Mouse (Mus musculus) c-Kit-positive CD71-positive TER-119-positive erythroid progenitor cells, embryonic 14.5 days (primary cell): ENCODE data around the gene Acox2.
"Not testable (repeated sequence)": the region's sequence is repeated elsewhere in the genome, so short reads cannot be mapped to it uniquely, and the experiment has no call there.

ENCODE experiments used
- DNase-seq: peaks from one replicate; pipeline ENCODE4 v3.0.0-alpha.2; 2013; ENCODE audit warnings: low spot score

Gene Acox2

GRCm38 (mm10) chr14:8259166-8259565 is at the start of gene Acox2:
Gene Acox2 (minus strand): TSS chr14:8259353.
- DNase-seq: no peak

GRCm38 (mm10) chr14:8308650-8309049 is 49.5 kb upstream of the Acox2 start:
- DNase-seq: no peak

DNA sequence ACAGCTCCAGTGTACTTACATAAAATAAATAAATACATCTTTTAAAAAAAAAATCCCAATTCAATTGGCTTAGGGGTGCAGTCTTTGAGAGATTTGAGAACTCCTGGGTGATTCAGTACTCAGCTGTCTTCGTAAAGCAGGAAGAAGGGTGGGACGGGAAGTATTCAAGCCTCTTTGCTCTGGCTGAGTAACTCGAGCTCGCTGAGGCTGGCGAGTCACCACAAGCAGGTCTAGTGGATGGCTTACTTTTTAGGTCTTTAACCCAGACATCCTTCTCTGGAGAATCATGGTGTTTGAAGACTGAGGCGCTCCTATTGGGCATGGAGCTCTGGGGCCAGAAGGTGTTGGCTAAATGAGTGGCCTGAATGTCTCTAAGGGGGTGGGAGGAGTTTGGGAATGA is 47.7 kb upstream of the Acox2 start:
- no peak for DNase-seq

DNA sequence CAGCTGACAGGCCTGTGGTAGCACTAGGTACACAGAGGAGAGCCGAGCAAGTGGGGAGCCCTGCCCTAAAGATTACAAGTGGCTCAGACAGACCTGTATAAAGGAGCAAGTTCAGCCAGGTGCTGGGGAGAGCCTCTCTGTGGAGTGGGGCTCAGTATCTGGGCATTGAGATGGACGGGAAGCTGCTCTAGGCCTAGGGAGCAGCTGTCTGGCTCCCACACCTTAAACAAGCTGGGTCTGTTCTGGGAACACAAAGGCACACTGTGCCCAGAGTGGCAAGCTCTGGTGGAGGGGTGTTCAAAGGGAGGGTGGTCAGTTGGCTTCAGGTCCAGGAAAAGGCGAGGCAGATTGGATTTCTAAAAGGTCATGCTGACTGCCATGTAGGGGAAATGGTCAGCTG is 45.9 kb upstream of the Acox2 start:
- no peak for DNase-seq

- DNase-seq: no peak
Measured at GRCm38 (mm10) chr14:8304082-8304481, 44.9 kb upstream of the Acox2 start.

DNA sequence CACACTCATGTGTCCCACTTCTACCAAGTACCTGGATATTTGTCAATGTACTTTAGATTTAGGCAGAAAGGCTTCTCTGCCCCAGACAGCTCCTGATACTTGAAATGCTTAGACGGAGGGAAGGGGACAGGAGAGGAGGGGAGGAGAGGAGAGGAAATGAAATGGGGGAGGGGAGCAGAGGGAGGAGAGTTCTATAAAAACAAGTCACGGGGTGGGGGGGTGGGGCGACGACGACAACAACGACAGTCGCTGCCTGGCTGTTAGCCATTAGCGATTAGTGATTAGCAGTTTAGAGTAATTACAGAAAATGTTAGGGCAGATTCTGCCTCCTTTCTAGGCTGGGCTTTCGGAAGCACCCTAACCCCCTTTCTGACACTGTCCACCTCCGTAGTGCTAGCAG is 43.5 kb upstream of the Acox2 start:
- DNase-seq: no peak

DNA sequence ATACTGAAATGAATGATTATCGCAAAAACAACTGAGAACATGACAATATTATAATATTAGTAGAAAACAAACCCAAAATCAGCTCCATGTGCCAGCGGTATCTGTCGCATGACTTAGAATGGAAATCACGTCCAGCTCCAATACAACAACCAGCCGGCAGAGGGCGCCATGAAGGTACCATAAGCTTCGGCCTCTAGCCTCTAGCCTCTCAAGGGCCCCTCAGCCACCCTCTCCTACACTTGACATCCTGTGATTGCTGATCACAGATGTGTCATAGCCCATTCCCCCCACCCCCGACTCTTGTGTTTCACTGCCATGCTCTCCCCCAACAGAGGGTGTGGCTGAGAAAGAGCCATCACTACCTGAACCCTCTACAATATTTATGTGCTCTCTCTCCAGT is 41.1 kb upstream of the Acox2 start:
- DNase-seq: peak; percentile 42

- no peak for DNase-seq
Measured at GRCm38 (mm10) chr14:8297889-8298293, 38.7 kb upstream of the Acox2 start.

DNA sequence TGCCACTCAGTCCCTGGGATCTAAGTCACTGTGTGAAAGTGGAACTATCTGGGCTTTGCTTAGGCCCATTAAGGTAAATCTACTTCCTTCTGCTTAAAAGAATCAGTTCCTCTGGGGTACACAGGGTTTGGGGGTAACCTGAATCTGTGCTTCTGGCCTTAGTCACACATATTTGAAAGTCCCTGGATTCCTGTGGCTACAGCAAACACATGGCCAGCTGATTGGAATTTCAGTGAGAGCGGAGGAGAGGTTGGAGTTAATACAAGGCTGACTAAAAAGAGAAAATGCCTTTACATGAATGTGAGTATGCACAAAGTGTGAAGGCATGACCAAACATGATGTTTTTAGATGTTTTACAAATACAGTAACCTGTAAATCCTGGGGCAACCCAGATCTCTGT is 35.1 kb upstream of the Acox2 start:
- DNase-seq: no peak

DNA sequence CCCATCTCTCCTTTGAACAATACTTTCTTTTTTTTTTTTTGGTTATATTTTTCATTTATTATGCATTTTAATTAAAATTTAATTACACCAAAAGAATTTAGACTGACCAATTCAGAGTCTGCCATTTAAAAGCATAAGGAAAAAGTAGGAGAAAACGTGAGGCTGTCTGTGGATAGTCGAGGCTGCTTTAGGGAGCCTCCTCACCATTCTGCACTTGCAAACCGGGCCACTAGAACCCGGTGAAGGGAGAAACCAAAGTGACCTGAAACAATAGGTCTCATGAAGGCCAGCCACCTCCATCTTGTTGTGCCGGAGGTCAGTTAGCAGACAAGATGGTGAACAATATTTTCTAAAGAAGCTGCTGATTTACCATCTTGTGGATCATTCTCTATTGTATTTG is 27.4 kb upstream of the Acox2 start:
- DNase-seq: peak; percentile 42

DNA sequence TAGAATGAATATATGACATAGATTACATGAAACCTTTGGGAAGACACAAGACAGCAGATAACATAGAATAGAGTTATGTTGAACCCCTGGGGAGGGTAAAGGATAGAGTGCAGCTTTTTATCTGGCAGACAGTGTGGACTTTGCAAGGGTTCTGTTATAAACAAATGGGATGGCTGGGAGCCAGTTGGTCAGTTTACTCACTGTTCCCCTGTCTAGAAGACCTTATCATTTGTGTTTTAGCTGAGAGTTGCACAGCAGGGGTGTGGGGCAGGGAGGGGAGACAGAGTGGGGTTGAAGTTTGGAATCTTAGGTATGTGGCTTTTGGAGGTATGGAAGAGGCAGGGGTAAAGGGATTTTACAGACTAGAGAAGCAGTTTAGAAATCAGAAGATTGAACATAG is 24.6 kb upstream of the Acox2 start:
- DNase-seq: no peak

DNA sequence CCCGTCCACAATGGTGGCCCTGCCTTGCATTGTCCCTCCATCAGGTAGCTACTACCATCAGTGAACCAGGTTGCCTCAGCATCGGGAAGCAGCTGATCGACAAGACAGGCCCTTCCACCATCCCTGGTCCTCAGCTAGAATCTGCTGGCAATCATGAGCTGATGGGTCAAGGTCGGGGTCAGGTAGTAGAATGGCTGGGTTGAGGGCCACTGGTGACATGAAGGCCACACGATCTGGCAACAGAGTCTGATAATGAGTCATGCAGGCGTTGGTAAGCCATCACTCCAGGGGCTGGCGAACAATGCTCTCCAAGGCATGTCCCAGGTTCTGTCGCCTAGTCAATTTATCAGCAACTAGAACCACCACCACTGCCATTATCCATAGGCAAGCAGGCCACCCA is 12.1 kb upstream of the Acox2 start:
- not testable (repeated sequence) for DNase-seq

- DNase-seq: no peak
Measured at GRCm38 (mm10) chr14:8264378-8264777, 5.2 kb upstream of the Acox2 start.

GRCm38 (mm10) chr14:8262242-8262641 is 3.1 kb upstream of the Acox2 start:
- DNase-seq: no peak

- no peak for DNase-seq
Measured at GRCm38 (mm10) chr14:8260214-8260613, 1.1 kb upstream of the Acox2 start.

DNA sequence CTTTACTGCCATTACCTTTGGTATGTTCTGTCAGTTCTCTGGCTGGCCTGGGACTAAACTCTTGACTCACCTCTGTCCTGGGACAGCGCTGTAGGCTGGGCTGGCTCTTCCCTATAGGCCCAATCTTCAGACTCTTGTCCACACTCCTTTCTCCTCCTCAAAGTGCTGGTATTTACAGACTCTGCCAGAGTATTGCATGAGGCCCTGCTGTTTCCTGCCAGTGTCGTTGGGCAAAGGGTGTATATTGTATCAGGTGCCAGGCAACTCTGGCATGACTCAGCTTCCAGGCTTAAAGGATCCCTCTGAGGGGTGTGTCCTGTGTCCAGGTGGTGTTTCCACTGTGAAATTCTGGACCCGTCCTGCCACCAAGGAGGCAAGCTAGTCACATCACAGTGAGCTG is 401 bp downstream of the Acox2 start:
- DNase-seq: no peak

DNA sequence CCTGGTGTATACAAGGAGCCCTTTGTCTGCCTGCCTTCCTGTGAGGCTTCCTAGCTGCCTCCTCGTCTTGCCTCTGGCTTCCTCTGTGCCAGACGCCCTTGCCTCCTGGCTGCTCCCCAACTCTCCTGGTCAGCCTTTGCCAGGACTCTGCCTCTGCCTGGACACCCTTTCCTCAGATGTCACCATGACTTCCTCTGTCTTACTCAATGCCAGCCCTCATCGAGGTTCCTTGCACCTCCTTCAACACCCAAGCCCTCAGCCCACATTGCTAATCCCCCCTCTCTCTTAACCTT is 872 bp downstream of the Acox2 start:
- DNase-seq: no peak

- no peak for DNase-seq
Measured at GRCm38 (mm10) chr14:8257521-8258334, 1.4 kb downstream of the Acox2 start.

DNA sequence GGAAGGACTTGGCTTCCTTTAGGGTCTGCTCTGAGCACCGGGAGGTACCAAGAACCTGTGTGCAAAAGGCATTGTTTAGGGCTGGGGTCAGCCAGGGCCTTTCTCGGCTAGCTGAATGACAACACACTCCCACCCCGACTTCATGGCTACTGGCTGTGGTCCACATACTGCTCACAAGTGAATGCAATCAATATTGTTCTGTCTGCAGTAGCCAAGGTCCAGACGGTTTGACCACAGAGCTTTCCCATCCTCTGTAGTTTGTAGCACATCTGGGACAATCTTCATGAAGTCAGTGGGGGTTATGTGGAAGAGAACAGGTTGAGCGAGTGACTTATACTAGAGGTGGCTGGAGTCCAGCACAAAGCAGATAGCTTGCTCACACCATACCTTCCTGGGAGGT is 2.3 kb downstream of the Acox2 start:
- DNase-seq: no peak

DNA sequence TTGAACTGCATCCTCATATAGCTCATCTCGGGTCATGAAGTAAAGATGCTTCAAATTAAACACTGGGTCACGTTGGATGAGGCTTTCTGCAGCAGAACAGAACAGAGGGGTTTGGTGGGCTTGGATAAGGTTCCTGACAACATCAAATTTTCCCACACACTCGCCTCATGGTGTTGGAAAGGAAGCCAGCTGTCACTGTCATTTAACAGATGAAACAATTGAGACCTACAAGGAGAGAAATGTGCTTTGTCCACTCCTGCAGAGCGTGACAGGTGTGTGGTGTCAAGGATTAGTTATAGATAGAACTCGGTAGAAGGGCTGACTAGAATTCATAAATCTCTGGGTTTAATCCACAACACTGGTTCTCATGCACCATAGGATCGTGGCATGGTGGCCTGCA is 3.1 kb downstream of the Acox2 start:
- no peak for DNase-seq

DNA sequence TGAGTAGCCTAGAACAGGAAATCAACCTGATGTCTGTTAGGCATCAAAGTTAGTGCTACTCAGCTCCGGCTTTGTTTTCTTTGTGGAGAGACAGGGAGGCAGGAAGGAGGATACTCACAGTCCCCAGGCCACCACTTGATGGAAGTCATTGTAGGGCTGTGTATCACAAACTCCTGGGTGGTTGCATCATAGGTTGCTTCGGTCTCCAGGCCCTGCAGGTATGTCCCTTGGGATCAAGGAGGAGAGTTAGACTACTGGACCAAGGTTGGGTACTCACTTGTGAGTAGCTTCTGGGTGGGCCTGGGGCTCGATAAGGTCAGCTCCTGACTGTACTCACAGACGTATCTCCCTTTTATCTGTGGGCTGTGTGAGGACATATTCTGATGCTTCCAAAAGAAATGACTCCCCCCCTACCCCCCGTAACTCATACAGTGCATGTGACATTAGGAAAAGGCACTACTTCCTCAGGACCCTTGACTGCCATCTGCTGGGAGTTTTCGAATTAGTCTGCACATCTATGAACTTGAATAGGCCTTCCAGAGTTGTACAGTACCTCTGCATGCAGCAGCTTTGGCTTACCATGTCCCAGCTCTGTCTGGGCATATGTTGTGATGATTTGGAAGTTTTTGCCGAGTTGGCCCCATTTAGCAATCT is 4.0 kb downstream of the Acox2 start:
- no peak for DNase-seq

DNA sequence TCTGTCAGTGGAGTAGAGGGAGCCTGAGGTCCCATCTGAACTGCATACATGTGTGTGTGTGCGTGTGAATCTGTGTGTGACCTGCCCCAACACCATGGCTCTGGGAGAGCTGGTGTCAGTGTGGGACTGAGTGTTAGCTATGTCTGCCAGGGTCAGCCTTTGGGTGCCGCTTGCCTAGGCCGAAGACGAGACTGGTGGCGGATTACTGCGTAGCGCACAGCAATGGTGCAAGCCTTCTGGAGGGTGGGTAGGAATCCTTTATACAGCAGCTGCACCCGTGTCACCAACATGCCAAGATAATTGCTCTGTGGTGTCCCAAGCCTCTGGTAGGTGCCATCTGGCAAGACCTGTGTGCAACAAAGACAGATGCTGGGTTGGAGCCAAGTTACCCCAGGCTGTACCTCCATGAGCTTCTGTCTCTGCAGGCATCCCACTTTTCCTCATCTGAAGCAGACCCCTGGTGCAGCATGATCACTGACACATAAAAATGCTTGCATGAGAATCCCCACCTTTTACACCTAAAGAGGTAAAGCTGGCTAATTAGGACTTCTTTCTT is 7.7 kb downstream of the Acox2 start:
- no peak for DNase-seq

GRCm38 (mm10) chr14:8250141-8250871 is 8.8 kb downstream of the Acox2 start:
- DNase-seq: no peak
